Mouse (Mus musculus) left cerebral cortex, adult 18-20 months (tissue): ENCODE data around the gene 4930404N11Rik. TPM values are rescaled to one million over a fixed set of nuclear protein-coding genes. Genes with fewer than 3 reads are reported as not detected.
A peak's percentile ranks its signal among the peaks of the same experiment; 100 is the strongest.

ENCODE experiments used
- DNase-seq, 2 experiments: peaks; one replicate each; pipeline ENCODE4 v3.0.0; 2021 to 2022; ENCODE audit warnings: low spot score in 2 of 2, mixed read lengths in 1 of 2
- total RNA-seq, 2 experiments: library from RNA; stranded (reverse); gene quantifications; 2 replicates each; pipeline ENCODE4 v1.2.3; 2021

The 4930404N11Rik gene
- total RNA-seq, 2 experiments from 2014 or later, result 1.2 to 1.3 TPM

GRCm38 (mm10) chr10:81356991-81357844, 8.4 kb downstream of the 4930404N11Rik start, which contains the start of gene Mfsd12:
Gene Mfsd12, plus strand, starts transcription at chr10:81357491.
- peak; percentile 91 to 93 for DNase-seq

GRCm38 (mm10) chr10:81356352-81356990, 9.1 kb downstream of the 4930404N11Rik start:
- no peak for DNase-seq

GRCm38 (mm10) chr10:81355533-81355932, 10.1 kb downstream of the 4930404N11Rik start:
- DNase-seq, result no peak

- DNase-seq, result no peak
Observed at GRCm38 (mm10) chr10:81354738-81355477, 10.7 kb downstream of the 4930404N11Rik start.

GRCm38 (mm10) chr10:81351678-81352291, 13.8 kb downstream of the 4930404N11Rik start:
- DNase-seq, result no peak

DNA sequence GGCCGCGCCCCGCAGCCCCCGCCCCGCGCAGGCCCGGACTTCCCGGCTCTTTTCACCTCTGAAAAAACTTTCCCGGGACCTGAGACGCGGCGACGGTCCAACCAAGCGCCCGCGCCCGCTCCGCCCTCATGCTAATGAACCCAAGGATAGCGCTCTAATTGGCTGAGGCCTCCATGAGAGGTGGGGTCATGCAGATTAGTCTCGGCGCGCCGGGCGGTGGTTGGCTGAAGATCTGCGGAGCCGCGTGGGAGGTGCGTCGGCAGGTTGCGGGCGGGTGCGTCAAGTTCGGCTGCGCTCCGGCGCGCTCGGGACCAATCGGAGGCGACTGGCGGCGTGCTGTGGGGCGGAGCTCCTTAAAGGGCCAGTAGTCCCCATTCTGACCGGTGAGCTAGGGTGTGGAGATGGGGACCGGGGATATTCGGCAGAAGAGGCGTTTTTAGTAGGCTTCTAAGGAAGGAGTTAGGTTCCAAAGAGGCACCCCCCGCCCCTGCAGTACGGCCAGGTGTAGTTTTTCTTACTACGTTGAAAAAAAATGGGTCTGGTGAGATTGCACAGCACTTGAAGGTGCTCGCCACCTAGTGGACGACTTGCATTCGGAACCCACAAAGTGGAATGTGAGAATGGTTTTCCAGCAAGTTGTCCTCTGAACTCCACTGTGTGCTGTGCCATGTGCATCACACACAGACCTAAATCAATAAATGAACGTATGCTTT, 15.1 kb downstream of the 4930404N11Rik start, which contains the start of gene Hmg20b:
Gene Hmg20b, minus strand, starts transcription at position 130 of the 713 bp plus-strand sequence.
- DNase-seq, result peak; percentile 99 to 100

- DNase-seq, result no peak
Observed at GRCm38 (mm10) chr10:81349961-81350350, 15.7 kb downstream of the 4930404N11Rik start.

GRCm38 (mm10) chr10:81349146-81349545, 16.5 kb downstream of the 4930404N11Rik start:
- DNase-seq, result no peak

GRCm38 (mm10) chr10:81346453-81347067, 19.1 kb downstream of the 4930404N11Rik start:
- peak; percentile 52 to 70 for DNase-seq

DNA sequence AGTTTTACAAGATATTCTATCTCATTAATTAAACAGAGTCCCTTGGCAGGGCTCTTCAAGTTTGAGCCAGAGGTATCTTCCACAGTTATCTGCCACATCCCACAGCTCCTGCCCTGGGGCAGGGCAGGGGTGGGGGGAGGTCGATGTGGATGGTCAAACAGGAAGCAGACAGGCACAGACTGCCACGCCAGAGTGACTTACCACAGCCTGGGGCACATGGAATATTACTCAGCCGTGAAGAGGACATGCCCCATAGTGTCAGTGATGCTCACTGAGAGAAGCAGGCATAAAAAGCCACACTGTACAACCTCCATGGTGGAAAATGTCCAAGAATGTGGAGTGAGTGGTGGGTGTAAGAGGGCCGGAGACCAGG, 20.5 kb downstream of the 4930404N11Rik start:
- no peak for DNase-seq

DNA sequence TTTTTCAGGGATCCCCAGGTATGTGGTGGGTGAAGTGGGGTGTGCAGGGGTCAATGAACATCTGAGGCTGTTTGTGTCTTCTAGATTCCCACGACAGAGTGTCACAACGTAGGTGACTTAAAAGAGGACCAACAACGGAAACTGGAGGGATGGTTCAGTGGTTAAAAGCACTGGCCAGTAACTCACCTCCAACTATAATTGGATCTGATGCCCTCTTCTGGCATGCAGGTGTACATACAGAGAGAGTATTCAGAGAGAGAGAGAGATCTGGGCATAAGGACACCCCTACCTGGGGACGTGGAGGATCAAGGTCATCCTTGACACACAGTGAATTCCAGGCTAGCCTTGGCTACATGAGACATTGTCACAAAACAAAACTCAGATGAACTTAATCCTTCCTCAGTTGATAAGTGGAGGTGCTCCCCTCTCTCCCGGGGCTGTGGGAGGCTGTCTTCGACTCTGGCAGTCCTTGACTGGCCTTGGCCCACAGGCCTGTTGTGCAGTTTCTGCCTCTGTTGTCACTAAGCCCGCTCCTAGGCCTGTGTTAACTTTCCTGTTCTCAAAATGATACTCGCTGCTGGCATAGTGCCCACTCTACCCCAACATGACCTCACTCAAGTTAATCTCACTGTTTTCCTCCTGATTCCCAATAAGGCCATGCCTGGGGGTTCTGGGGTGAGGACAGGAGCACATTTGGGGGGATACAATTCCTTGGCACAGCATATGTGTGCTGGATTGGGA, 21.0 kb downstream of the 4930404N11Rik start:
- DNase-seq, result no peak

GRCm38 (mm10) chr10:81342686-81343505, 22.7 kb downstream of the 4930404N11Rik start, which contains the start of gene Gipc3:
Gene Gipc3, minus strand, starts transcription at chr10:81343266.
- DNase-seq, result no peak

- peak; percentile 63 to 75 for DNase-seq
Observed at GRCm38 (mm10) chr10:81341333-81341949, 24.2 kb downstream of the 4930404N11Rik start.

DNA sequence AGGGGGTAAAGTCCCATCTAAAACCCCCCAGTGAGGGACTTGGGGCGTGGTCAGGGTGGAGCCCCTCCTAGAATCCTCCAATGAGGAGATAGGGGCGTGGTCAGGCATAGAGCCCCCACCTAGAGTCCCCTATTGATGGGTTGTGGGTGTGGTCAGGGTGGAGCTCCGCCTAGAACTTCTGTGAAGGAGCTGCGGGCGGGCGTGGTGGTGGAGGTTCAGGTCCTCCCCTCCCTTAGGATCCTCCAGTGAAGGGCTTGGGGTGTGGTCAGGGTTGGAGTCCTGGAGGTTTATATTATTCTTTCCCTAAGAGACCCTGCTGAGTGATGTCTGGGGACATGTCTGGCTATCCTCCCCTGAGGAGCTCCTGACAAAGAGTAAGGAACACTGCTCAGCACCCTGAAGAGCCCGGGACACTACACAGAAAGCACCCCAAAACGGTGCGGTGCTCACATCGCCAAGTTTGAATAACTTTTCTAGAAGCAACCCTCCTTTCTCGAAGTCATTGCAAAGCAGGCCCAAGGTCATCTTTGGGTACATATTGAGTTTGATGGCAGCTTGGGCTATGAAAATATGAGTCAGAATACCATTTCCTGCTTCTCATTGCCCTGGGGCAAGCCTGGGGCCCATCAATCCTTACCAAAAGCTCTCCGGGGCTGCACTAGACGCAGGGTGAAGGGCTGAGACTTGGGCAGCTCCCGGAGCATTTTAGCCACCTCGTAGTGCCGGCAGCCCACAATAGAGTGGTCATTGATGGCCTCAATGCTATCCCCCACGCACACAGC, 24.9 kb downstream of the 4930404N11Rik start:
- DNase-seq, result no peak

- DNase-seq, result no peak
Observed at GRCm38 (mm10) chr10:81336558-81336957, 29.1 kb downstream of the 4930404N11Rik start.

DNA sequence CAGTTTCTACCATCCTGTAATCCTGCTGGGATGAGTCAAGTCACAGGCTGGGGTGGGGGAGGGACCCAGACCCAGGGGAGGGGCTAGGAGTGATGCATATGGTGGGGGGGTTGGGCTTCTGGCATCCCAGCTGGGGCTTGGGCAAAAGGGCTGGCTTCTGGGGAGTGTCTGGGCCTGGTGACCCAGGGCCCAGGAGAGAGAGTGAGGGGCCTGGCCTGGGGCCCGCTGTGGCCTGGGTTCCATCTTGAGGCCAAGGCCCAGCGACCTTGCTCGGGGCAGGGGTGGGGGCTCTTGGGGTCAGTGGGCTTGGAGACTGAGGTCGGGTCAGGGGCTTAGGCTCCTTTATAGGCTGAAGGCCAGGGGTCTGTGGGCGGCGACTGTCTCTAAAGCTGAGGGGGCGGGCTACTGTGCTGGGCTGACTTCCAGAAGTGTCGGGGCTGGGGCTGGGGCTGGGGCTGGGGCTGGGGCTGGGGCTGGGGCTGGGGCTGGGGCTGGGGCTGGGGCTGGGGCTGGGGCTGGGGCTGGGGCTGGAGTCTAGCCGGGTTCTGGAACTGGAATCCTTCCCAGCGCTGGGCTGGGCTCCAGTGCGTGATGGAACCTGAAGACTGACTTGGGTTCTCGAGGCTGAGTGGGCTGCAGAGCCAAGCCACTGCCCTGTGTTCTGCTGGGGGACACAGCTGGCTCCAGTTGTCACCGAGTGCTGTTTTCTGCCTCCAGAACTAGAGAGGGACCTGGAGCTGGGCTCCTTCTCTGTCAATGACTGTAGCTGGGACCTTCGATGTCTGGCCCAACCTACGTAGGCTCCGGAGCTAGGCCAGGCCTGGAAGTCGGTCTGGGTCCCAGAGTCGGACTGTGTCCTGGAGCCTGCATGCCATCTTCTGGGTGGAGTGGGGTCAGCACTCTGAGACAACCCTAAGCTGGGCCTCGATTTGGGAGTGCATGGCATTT, 29.9 kb downstream of the 4930404N11Rik start:
- DNase-seq, result no peak
